Mouse (Mus musculus) midbrain, embryonic 15.5 days (tissue): Measurements from ENCODE around the gene Ankrd26. TPM values are rescaled to one million over a fixed set of nuclear protein-coding genes. Genes with fewer than 3 reads are reported as not detected.
A peak's percentile ranks its signal among the peaks of the same experiment; 100 is the strongest.
"Not testable (repeated sequence)": the region's sequence is repeated elsewhere in the genome, so short reads cannot be mapped to it uniquely, and the experiment has no call there.

Experiments
- ATAC-seq: fragments of 200-750 bp; cut with Nextera tagmentation; replicated peaks from 2 replicates; pipeline ENCODE4 v1.8.0; 2017; ENCODE audit warnings: moderate TSS enrichment
- H3K27ac ChIP-seq: fragments of 300-500 bp; sonication (generic); 2 replicates; pipeline ENCODE4 v1.5.1; 2015; ENCODE audit warnings: mild to moderate bottlenecking, inconsistent platforms
- H3K27me3 ChIP-seq: fragments of 300-500 bp; sonication (generic); replicated peaks from 2 replicates; pipeline ENCODE4 v1.6.1; 2015; ENCODE audit warnings: inconsistent platforms
- H3K36me3 ChIP-seq: fragments of 300-500 bp; sonication (generic); replicated peaks from 2 replicates; pipeline ENCODE4 v1.6.1; 2015; ENCODE audit warnings: inconsistent platforms
- H3K4me1 ChIP-seq: fragments of 300-500 bp; sonication (generic); 2 replicates; pipeline ENCODE4 v1.6.1; 2015; ENCODE audit warnings: inconsistent platforms
- H3K4me2 ChIP-seq: fragments of 300-500 bp; sonication (generic); 2 replicates; pipeline ENCODE4 v1.6.1; 2015; ENCODE audit warnings: inconsistent platforms, mild to moderate bottlenecking, moderate library complexity
- H3K4me3 ChIP-seq: fragments of 300-500 bp; sonication (generic); 2 replicates; pipeline ENCODE4 v1.5.1; 2015; ENCODE audit warnings: mild to moderate bottlenecking, inconsistent platforms
- H3K9ac ChIP-seq: fragments of 300-500 bp; sonication (generic); 2 replicates; pipeline ENCODE4 v1.6.1; 2015; ENCODE audit warnings: mild to moderate bottlenecking, inconsistent platforms
- H3K9me3 ChIP-seq: fragments of 300-500 bp; sonication (generic); 2 replicates; pipeline ENCODE4 v1.6.1; 2016; ENCODE audit warnings: inconsistent platforms
- WGBS: fragments of 180-500 bp; shearing (Covaris S2); methylation state at CpG from one replicate; pipeline ENCODE4 v1.1.7; 2015; ENCODE audit warnings: mixed read lengths; 5-methylcytosine and 5-hydroxymethylcytosine counted together
- polyA plus RNA-seq: library from polyadenylated mRNA; unstranded; fragments of >200 nt; fragmentation: Nextera tagmentation; extraction: Ambion mirVana; gene quantifications from 2 replicates; pipeline ENCODE4 v1.2.1, GENCODE M21; 2015

The Ankrd26 gene
- polyA plus RNA-seq, 1 experiment from 2014 or later = 17.6 TPM

GRCm38 (mm10) chr6:118567816-118568215 is 5.8 kb upstream of the Ankrd26 start:
- no peak overlapping the region for H3K27ac ChIP-seq
- no peak overlapping the region for H3K9ac ChIP-seq
- no peak for ATAC-seq
- H3K4me3 ChIP-seq = no peak overlapping the region
- 97% methylated on average over 3 of the region's 3 CpGs for WGBS
- no peak overlapping the region for H3K4me2 ChIP-seq
- H3K36me3 ChIP-seq = no peaks in the 10 kb centered on the region
- H3K4me1 ChIP-seq = peaks cover 9% of the 10 kb centered on the region
- H3K27me3 ChIP-seq = no peaks in the 10 kb centered on the region
- H3K9me3 ChIP-seq = no peaks in the 10 kb centered on the region

DNA sequence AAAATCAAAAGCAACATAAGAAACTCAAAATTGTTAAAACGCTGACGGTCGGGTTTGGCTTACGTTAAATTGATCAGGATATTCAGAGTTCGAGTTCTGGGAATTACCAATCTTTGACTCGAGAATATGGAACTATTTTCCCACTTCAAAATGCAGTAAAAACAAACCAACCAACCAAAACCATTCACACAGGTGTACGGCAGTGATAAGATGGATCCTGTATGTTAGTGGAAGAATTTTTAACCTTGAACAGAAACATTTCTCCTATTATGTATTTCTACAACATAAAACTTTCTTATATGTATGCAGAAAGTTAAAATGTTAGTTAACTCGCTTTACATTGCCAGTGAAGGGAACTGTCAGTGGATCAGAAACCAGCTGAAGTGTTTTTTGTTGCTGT is 801 bp downstream of the Ankrd26 start:
- H3K27ac ChIP-seq = 0 out of 2 replicates have a peak overlapping the region, but pooled peaks have one; percentile 81
- H3K36me3 ChIP-seq = 0 out of 2 replicates have a peak, but pooled peaks cover 7% of the 10 kb centered on the region

GRCm38 (mm10) chr6:118538627-118539026 is 23.4 kb downstream of the Ankrd26 start:
- Histone ChIP-seq H3K9ac (no peak overlapping the region), H3K36me3 (peaks cover 46% of the 10 kb centered on the region), H3K27me3 (no peaks in the 10 kb centered on the region), H3K9me3 (no peaks in the 10 kb centered on the region), H3K4me3 (no peak overlapping the region), H3K27ac (no peak overlapping the region), H3K4me2 (no peak overlapping the region), H3K4me1 (no peaks in the 10 kb centered on the region)
- 93% methylated on average over 4 of the region's 4 CpGs for WGBS
- ATAC-seq = no peak

More for the DNA sequence above, 801 bp downstream of the Ankrd26 start:
- H3K9ac ChIP-seq = peak overlapping the region; percentile 75
- peak overlapping the region; percentile 83 for H3K4me2 ChIP-seq
- H3K4me3 ChIP-seq = peak overlapping the region; percentile 69
- H3K27me3 ChIP-seq = no peaks in the 10 kb centered on the region
- ATAC-seq = no peak
- H3K4me1 ChIP-seq = peaks cover 32% of the 10 kb centered on the region
- H3K9me3 ChIP-seq = no peaks in the 10 kb centered on the region
- WGBS = 81% methylated on average over 8 of the region's 8 CpGs

DNA sequence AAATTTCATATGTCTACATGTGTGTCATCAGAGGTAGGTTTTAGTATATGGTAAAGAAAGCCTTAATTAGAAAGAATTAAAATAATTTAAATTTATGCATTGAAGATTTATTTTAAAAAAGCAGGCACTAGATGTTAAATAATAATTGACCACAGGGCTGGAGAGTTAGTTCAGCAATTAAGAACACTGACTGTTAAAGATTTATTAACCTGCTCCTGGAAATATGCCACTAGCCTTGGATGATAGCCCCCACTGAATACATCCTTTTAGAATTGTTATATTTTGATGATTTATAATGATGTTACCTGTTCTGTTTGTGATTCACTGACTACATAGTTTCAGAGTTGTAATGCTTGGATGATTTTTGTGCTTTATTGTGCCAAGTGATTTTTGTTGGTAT is 24.8 kb downstream of the Ankrd26 start:
- not testable (repeated sequence) for H3K4me2 ChIP-seq, H3K4me1 ChIP-seq, ATAC-seq, H3K9me3 ChIP-seq, H3K4me3 ChIP-seq, H3K27ac ChIP-seq, H3K27me3 ChIP-seq, H3K9ac ChIP-seq
- H3K36me3 ChIP-seq = peaks cover 39% of the 10 kb centered on the region

GRCm38 (mm10) chr6:118535321-118535720 is 26.7 kb downstream of the Ankrd26 start:
- H3K4me2 ChIP-seq = no peak overlapping the region
- H3K4me1 ChIP-seq = no peaks in the 10 kb centered on the region
- H3K36me3 ChIP-seq = peaks cover 52% of the 10 kb centered on the region
- H3K27ac ChIP-seq = no peak overlapping the region
- WGBS = 92% methylated on average over 10 of the region's 10 CpGs
- no peaks in the 10 kb centered on the region for H3K9me3 ChIP-seq
- no peak for ATAC-seq
- no peak overlapping the region for H3K9ac ChIP-seq
- no peak overlapping the region for H3K4me3 ChIP-seq
- H3K27me3 ChIP-seq = no peaks in the 10 kb centered on the region

- H3K27me3 ChIP-seq = no peaks in the 10 kb centered on the region
- H3K4me1 ChIP-seq = no peaks in the 10 kb centered on the region
- no peak overlapping the region for H3K27ac ChIP-seq
- H3K36me3 ChIP-seq = peaks cover 41% of the 10 kb centered on the region
- no peak overlapping the region for H3K4me2 ChIP-seq
- 88% methylated on average over 9 of the region's 9 CpGs for WGBS
- no peak overlapping the region for H3K9ac ChIP-seq
- H3K4me3 ChIP-seq = no peak overlapping the region
- no peak for ATAC-seq
- H3K9me3 ChIP-seq = no peaks in the 10 kb centered on the region
Measured at GRCm38 (mm10) chr6:118533381-118533780, 28.6 kb downstream of the Ankrd26 start.

DNA sequence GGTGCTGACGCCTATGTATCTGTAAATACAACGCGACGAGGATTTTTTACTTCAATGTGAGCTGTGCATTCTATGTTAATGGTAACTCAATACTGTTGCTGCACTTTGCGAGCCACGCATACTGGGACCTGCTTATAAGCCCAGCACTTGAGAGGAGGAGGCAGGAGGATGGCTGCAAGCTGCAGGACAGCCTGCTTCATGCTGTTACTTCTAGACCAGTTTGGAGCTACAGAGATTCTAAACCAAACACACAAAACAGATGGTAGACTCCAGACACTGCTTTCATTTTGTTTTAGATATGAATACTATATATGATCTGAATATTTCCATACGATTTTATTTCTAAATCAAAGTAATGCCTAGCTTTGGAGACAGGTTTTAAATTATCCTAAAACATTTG is 41.4 kb downstream of the Ankrd26 start:
- Histone ChIP-seq H3K9ac (no peak overlapping the region), H3K4me2 (no peak overlapping the region), H3K4me3 (no peak overlapping the region), H3K36me3 (peaks cover 51% of the 10 kb centered on the region), H3K9me3 (no peaks in the 10 kb centered on the region), H3K27ac (no peak overlapping the region), H3K4me1 (no peaks in the 10 kb centered on the region), H3K27me3 (no peaks in the 10 kb centered on the region)
- ATAC-seq = no peak
- 91% methylated on average over 7 of the region's 7 CpGs for WGBS

- no peak overlapping the region for H3K9ac ChIP-seq
- no peak overlapping the region for H3K4me2 ChIP-seq
- H3K4me1 ChIP-seq = no peaks in the 10 kb centered on the region
- H3K36me3 ChIP-seq = peaks cover 31% of the 10 kb centered on the region
- 94% methylated on average over 12 of the region's 12 CpGs for WGBS
- ATAC-seq = no peak
- H3K9me3 ChIP-seq = no peaks in the 10 kb centered on the region
- no peak overlapping the region for H3K27ac ChIP-seq
- no peaks in the 10 kb centered on the region for H3K27me3 ChIP-seq
- no peak overlapping the region for H3K4me3 ChIP-seq
Measured at GRCm38 (mm10) chr6:118513335-118514012, 48.6 kb downstream of the Ankrd26 start.

DNA sequence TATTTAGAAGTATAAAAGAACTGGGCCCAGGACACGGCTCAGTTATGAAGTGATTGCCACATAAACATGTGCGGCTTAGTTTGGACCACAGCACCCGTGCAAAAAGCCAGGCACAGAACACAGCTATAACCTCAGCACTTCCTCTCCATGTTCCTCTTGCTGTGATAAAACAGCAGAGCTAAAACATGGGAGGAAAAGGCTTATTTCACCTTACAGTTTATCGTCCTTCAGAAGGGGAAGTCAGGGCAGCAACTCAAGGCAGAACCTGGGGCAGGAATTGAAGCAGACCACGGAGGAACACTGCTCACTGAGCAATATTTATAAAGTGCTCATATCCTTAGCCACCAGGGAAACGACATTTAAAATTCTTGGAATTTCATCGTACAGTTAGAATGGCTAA is 63.0 kb downstream of the Ankrd26 start:
- ATAC-seq = no peak
- Histone ChIP-seq H3K9me3 (no peaks in the 10 kb centered on the region), H3K9ac (no peak overlapping the region), H3K4me3 (no peak overlapping the region), H3K4me2 (no peak overlapping the region), H3K27ac (no peak overlapping the region), H3K27me3 (no peaks in the 10 kb centered on the region), H3K36me3 (peaks cover 7% of the 10 kb centered on the region; the same call in 1 of the 2 replicates), H3K4me1 (no peaks in the 10 kb centered on the region)
- WGBS = 92% methylated on average over 7 of the region's 7 CpGs

DNA sequence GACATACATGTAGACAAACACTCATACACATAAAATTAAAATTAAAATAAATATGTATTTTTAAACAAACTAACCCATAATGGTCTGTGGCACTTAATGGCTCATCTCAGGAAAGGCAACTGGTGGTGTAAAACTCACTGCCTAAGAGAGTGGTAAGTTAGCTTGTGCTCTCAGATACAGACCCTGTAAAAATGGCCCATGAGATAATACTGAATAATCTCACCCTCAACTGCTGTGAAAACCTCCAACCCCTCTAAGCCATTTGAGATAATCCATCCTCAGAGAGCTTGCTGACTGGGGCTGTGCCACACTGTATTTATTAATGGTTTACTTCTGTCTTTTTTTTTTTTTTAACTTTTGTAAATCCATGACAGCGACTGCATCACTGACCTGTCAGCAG is 79.9 kb downstream of the Ankrd26 start:
- H3K4me1 ChIP-seq = peaks cover 9% of the 10 kb centered on the region
- no peaks in the 10 kb centered on the region for H3K36me3 ChIP-seq
- no peak for ATAC-seq
- H3K27ac ChIP-seq = no peak overlapping the region
- peaks cover 10% of the 10 kb centered on the region for H3K27me3 ChIP-seq
- 85% methylated on average over 1 of the region's 1 CpGs for WGBS
- no peak overlapping the region for H3K9ac ChIP-seq
- no peak overlapping the region for H3K4me3 ChIP-seq
- no peak overlapping the region for H3K4me2 ChIP-seq
- H3K9me3 ChIP-seq = no peaks in the 10 kb centered on the region

DNA sequence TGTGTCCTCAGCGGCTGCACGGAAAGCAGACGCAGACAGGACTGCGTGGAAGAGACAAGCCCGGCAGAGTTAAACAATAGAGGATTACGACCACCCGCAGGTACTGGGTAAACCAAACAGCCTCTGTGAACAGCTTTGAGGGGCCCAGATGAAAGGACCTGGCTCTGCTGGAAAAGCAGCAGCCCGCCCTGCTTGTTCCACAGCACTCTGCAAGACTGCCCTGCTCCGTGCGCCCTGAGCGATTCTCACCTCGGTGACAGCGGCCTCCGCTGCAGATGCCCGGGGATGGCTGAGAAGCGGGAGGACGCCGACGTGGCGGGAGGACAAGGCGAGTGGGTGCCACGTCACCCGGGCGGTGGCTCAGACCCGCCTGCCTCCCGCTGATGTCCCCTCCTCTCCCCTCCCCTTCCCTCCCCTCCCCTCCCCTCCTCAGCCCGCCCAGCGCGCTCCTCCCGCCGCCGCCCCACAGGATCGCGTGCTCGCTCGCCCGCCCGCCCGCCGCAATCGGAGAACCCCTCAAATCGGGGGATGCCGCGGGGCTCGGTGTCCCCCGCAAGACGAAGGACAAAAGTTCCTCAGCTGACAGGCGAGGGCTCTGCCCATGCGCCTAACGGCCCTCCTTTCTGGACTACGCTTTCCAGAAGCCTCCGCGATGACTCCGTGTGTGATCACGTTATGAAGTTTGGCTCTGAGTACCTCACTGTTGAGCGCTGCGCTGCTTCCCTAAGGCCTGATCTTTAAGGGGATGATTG is 82.9 kb downstream of the Ankrd26 start, which contains the start of gene Zfp9:
TSS of gene Zfp9 (minus strand) at position 364 of the 752 bp plus-strand sequence.
- Histone ChIP-seq H3K27me3 (peaks cover 10% of the 10 kb centered on the region), H3K36me3 (no peaks in the 10 kb centered on the region), H3K9me3 (no peaks in the 10 kb centered on the region), H3K27ac (peak within 1 kb of the TSS; percentile 91), H3K4me2 (peak within 1 kb of the TSS; percentile 69), H3K4me3 (peak within 1 kb of the TSS; percentile 65), H3K9ac (peak within 1 kb of the TSS; percentile 79), H3K4me1 (peaks cover 15% of the 10 kb centered on the region)
- peak; percentile 95 for ATAC-seq
- WGBS = 0% methylated on average over 41 of the region's 57 CpGs

DNA sequence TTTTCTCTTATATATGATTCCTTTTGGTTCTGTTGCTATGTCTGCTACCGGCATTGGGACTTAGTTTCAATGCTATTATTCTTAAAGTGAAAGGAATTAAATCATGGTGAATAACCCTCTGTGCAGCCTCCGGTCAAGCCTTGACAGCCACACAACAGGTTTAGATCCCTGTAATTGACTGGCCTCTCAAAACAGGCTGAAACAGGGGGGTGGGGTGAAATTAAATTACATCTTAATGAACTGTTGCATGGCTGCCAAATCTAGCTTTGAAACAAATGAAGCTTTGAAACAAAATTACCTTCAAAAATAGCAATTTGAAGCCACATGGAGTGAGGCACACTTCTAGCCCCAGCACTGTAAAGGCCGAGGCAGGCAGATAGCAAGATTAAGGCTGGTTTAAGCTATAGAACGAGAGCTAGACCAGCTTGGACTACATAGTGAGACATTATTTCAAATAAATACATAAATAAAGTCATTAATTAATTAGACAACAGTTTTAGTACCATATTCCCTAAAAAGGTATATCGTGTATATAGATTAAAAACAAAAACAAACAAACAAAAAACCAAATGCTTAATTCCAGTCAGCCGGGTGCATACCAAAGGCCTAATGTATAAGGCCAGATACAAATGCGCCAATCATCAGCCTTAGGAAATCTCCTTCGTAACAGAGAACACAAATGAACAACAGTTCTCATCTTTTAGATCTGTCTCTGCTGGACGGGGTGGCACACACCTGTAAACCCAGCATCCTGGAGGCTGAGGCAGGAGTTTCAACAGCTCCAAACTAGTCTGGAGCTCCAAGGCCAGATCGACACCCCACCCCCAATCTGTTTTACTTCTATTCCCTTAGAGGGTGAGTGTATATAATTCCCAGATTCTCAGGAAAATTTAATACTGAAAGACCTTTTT is 83.9 kb downstream of the Ankrd26 start:
- Histone ChIP-seq H3K4me2 (peak overlapping the region; percentile 69), H3K9me3 (no peaks in the 10 kb centered on the region), H3K4me3 (peak overlapping the region; percentile 65), H3K27ac (peak overlapping the region; percentile 91), H3K27me3 (peaks cover 10% of the 10 kb centered on the region), H3K4me1 (peaks cover 15% of the 10 kb centered on the region), H3K9ac (peak overlapping the region; percentile 79), H3K36me3 (no peaks in the 10 kb centered on the region)
- peak; percentile 27 for ATAC-seq
- WGBS = 6% methylated on average over 10 of the region's 10 CpGs
